Mouse (Mus musculus) hindbrain, postnatal 0 days (tissue): ENCODE results near the gene Adgrl4. TPM values are rescaled to one million over a fixed set of nuclear protein-coding genes. Genes with fewer than 3 reads are reported as not detected.

ENCODE experiments used
- ATAC-seq: fragments of 200-750 bp; cut with Nextera tagmentation; 2 replicates; pipeline ENCODE4 v1.8.0; 2017; ENCODE audit warnings: mild to moderate bottlenecking, moderate TSS enrichment, moderate library complexity
- DNase-seq: peaks from one replicate; pipeline ENCODE4 v3.0.0-alpha.2; 2015; ENCODE audit warnings: low spot score
- H3K27ac ChIP-seq: fragments of 300-500 bp; sonication (generic); 2 replicates; pipeline ENCODE4 v1.5.1; 2014; ENCODE audit warnings: mild to moderate bottlenecking
- H3K27me3 ChIP-seq: fragments of 300-500 bp; sonication (generic); 2 replicates; pipeline ENCODE4 v1.6.1; 2014; ENCODE audit warnings: low read length, mixed read lengths; ENCODE audit not compliant: insufficient read depth
- H3K36me3 ChIP-seq: fragments of 300-500 bp; sonication (generic); 2 replicates; pipeline ENCODE4 v1.6.1; 2014; ENCODE audit warnings: low read length, mixed read lengths; ENCODE audit not compliant: insufficient read depth
- H3K4me1 ChIP-seq: fragments of 300-500 bp; sonication (generic); 2 replicates; pipeline ENCODE4 v1.6.1; 2014; ENCODE audit warnings: antibody characterized with exemption, low read length, mixed read lengths; ENCODE audit not compliant: insufficient read depth
- H3K4me2 ChIP-seq: fragments of 300-500 bp; sonication (generic); 2 replicates; pipeline ENCODE4 v1.6.1; 2014; ENCODE audit warnings: low read depth, mild to moderate bottlenecking, low read length, moderate library complexity, mixed read lengths
- H3K4me3 ChIP-seq: fragments of 300-500 bp; sonication (generic); 2 replicates; pipeline ENCODE4 v1.5.1; 2014; ENCODE audit warnings: low read length
- H3K9ac ChIP-seq: fragments of 300-500 bp; sonication (generic); replicated peaks from 2 replicates; pipeline ENCODE4 v1.6.1; 2014; ENCODE audit warnings: mild to moderate bottlenecking, low read length, moderate library complexity, mixed read lengths
- H3K9me3 ChIP-seq: fragments of 300-500 bp; sonication (generic); 2 replicates; pipeline ENCODE4 v1.6.1; 2016; ENCODE audit warnings: low read length, mixed read lengths
- CTCF ChIP-seq: IDR thresholded peaks from 2 replicates; pipeline ENCODE4 v1.5.1; 2016; ENCODE audit warnings: antibody characterized with exemption, control low read depth, low read depth
- WGBS: fragments of 180-500 bp; shearing (Covaris S2); extraction: QIAGEN DNeasy Blood & Tissue Kit; methylation state at CpG from one replicate; pipeline ENCODE4 v1.1.7; 2014; 5-methylcytosine and 5-hydroxymethylcytosine counted together
- polyA plus RNA-seq: library from polyadenylated mRNA; unstranded; fragments of >200 nt; fragmentation: Nextera tagmentation; extraction: Ambion mirVana; gene quantifications from 2 replicates; pipeline ENCODE4 v1.2.1, GENCODE M21; 2015
- total RNA-seq: library from RNA; depleted of rRNA; stranded (reverse); fragments of >200 nt; gene quantifications from 2 replicates; pipeline ENCODE4 v1.2.3, GENCODE M21; 2014; rRNA removed

Gene Adgrl4
- total RNA-seq (27.6 and 32.0 TPM in 2 replicates), polyA plus RNA-seq (9.9 and 12.7 TPM in 2 replicates)

- Histone ChIP-seq H3K4me3 (peak within 1 kb of the TSS; percentile 18), H3K9ac (0 out of 2 replicates have a peak within 1 kb of the TSS, but pooled peaks have one; percentile 24), H3K36me3 (no peaks in the 10 kb centered on the region), H3K4me1 (no peaks in the 10 kb centered on the region), H3K9me3 (no peaks in the 10 kb centered on the region), H3K27me3 (no peaks in the 10 kb centered on the region), H3K27ac (no peak within 1 kb of the TSS), H3K4me2 (peak within 1 kb of the TSS; percentile 54)
- DNase-seq (no peak), ATAC-seq (peak; percentile 74)
- TF ChIP-seq CTCF: no peak
- 5% methylated on average over 17 of the region's 17 CpGs for WGBS
Observed at GRCm38 (mm10) chr3:151437693-151438092, at the start of gene Adgrl4. Gene Adgrl4 (plus strand): TSS chr3:151437887.

- Histone ChIP-seq H3K4me3 (no peak overlapping the region), H3K9me3 (no peaks in the 10 kb centered on the region), H3K27me3 (no peaks in the 10 kb centered on the region), H3K4me1 (no peaks in the 10 kb centered on the region), H3K27ac (no peak overlapping the region), H3K36me3 (no peaks in the 10 kb centered on the region), H3K4me2 (no peak overlapping the region), H3K9ac (no peak overlapping the region)
- TF ChIP-seq CTCF: no peak
- no peak for DNase-seq
- no peak for ATAC-seq
Observed at GRCm38 (mm10) chr3:151390912-151391311, 46.8 kb upstream of the Adgrl4 start.

GRCm38 (mm10) chr3:151392891-151393290 is 44.8 kb upstream of the Adgrl4 start:
- Histone ChIP-seq H3K9ac (no peak overlapping the region), H3K4me3 (no peak overlapping the region), H3K27me3 (no peaks in the 10 kb centered on the region), H3K4me1 (no peaks in the 10 kb centered on the region), H3K9me3 (no peaks in the 10 kb centered on the region), H3K4me2 (no peak overlapping the region), H3K27ac (no peak overlapping the region), H3K36me3 (no peaks in the 10 kb centered on the region)
- DNase-seq (peak; percentile 27), ATAC-seq (no peak)
- TF ChIP-seq CTCF: no peak
- whole genome bisulfite sequencing: 82% methylated on average over 4 of the region's 4 CpGs

GRCm38 (mm10) chr3:151393330-151393729 is 44.4 kb upstream of the Adgrl4 start:
- Histone ChIP-seq H3K36me3 (no peaks in the 10 kb centered on the region), H3K4me1 (no peaks in the 10 kb centered on the region), H3K4me2 (no peak overlapping the region), H3K4me3 (no peak overlapping the region), H3K27me3 (no peaks in the 10 kb centered on the region), H3K9me3 (no peaks in the 10 kb centered on the region), H3K9ac (no peak overlapping the region), H3K27ac (no peak overlapping the region)
- no peak for TF ChIP-seq CTCF
- no peak for ATAC-seq
- WGBS: 91% methylated on average over 1 of the region's 1 CpGs
- DNase-seq: no peak

- Histone ChIP-seq H3K4me3 (no peak overlapping the region), H3K4me2 (no peak overlapping the region), H3K9me3 (no peaks in the 10 kb centered on the region), H3K27me3 (no peaks in the 10 kb centered on the region), H3K27ac (no peak overlapping the region), H3K9ac (no peak overlapping the region), H3K4me1 (no peaks in the 10 kb centered on the region), H3K36me3 (no peaks in the 10 kb centered on the region)
- 45% methylated on average over 1 of the region's 1 CpGs for WGBS
- TF ChIP-seq CTCF: no peak
- DNase-seq (peak; percentile 45), ATAC-seq (peak; percentile 59; the same call in 1 of the 2 replicates)
Observed at GRCm38 (mm10) chr3:151399270-151399669, 38.4 kb upstream of the Adgrl4 start.

- H3K4me1 ChIP-seq: no peaks in the 10 kb centered on the region
- 62% methylated on average over 2 of the region's 2 CpGs for WGBS
- DNase-seq: no peak
Observed at GRCm38 (mm10) chr3:151411031-151411430, 26.7 kb upstream of the Adgrl4 start.

GRCm38 (mm10) chr3:151411488-151411887 is 26.2 kb upstream of the Adgrl4 start:
- no peaks in the 10 kb centered on the region for H3K9me3 ChIP-seq
- no peaks in the 10 kb centered on the region for H3K36me3 ChIP-seq
- no peaks in the 10 kb centered on the region for H3K27me3 ChIP-seq
- ATAC-seq (no peak), DNase-seq (peak; percentile 73)
- no peak overlapping the region for H3K4me2 ChIP-seq
- 63% methylated on average over 4 of the region's 4 CpGs for WGBS
- no peak overlapping the region for H3K4me3 ChIP-seq
- H3K4me1 ChIP-seq: no peaks in the 10 kb centered on the region
- TF ChIP-seq CTCF: no peak
- no peak overlapping the region for H3K9ac ChIP-seq
- H3K27ac ChIP-seq: no peak overlapping the region

More at GRCm38 (mm10) chr3:151411031-151411430, 26.7 kb upstream of the Adgrl4 start:
- Histone ChIP-seq H3K4me2 (no peak overlapping the region), H3K9ac (no peak overlapping the region), H3K4me3 (no peak overlapping the region), H3K27ac (no peak overlapping the region), H3K36me3 (no peaks in the 10 kb centered on the region), H3K9me3 (no peaks in the 10 kb centered on the region), H3K27me3 (no peaks in the 10 kb centered on the region)
- ATAC-seq: no peak
- no peak for TF ChIP-seq CTCF
